Mouse (Mus musculus) liver, embryonic 11.5 days (tissue): ENCODE results near the gene Havcr1. TPM values are rescaled to one million over a fixed set of nuclear protein-coding genes. Genes with fewer than 3 reads are reported as not detected.

Experiments
- ATAC-seq: fragments of 200-750 bp; cut with Nextera tagmentation; replicated peaks from 2 replicates; pipeline ENCODE4 v1.8.0; 2017; ENCODE audit warnings: moderate number of reproducible peaks, mild to moderate bottlenecking, moderate TSS enrichment, moderate library complexity; ENCODE audit not compliant: low FRiP score
- DNase-seq: peaks from one replicate; pipeline ENCODE4 v3.0.0-alpha.2; 2017; ENCODE audit warnings: low spot score
- H3K27ac ChIP-seq: fragments of 300-500 bp; sonication (generic); 2 replicates; pipeline ENCODE4 v1.5.1; 2014; ENCODE audit warnings: mild to moderate bottlenecking, low read depth, low read length, control low read depth
- H3K27me3 ChIP-seq: fragments of 300-500 bp; sonication (generic); replicated peaks from 2 replicates; pipeline ENCODE4 v1.6.1; 2014; ENCODE audit warnings: low read length, mixed read lengths; ENCODE audit not compliant: control insufficient read depth, insufficient read depth
- H3K36me3 ChIP-seq: fragments of 300-500 bp; sonication (generic); 2 replicates; pipeline ENCODE4 v1.6.1; 2014; ENCODE audit warnings: mild to moderate bottlenecking, low read length, moderate library complexity, mixed read lengths; ENCODE audit not compliant: control insufficient read depth, insufficient read depth
- H3K4me1 ChIP-seq: fragments of 300-500 bp; sonication (generic); replicated peaks from 2 replicates; pipeline ENCODE4 v1.6.1; 2014; ENCODE audit warnings: low read length, mixed read lengths; ENCODE audit not compliant: control insufficient read depth, insufficient read depth
- H3K4me2 ChIP-seq: fragments of 300-500 bp; sonication (generic); 2 replicates; pipeline ENCODE4 v1.6.1; 2014; ENCODE audit warnings: mild to moderate bottlenecking, control low read depth, moderate library complexity
- H3K4me3 ChIP-seq: fragments of 300-500 bp; sonication (generic); 2 replicates; pipeline ENCODE4 v1.5.1; 2014; ENCODE audit warnings: low read depth, low read length, control low read depth
- H3K9ac ChIP-seq: fragments of 300-500 bp; sonication (generic); 2 replicates; pipeline ENCODE4 v1.6.1; 2014; ENCODE audit warnings: low read depth, low read length, control low read depth
- H3K9me3 ChIP-seq: fragments of 300-500 bp; sonication (generic); 2 replicates; pipeline ENCODE4 v1.6.1; 2016; ENCODE audit warnings: low read length, inconsistent platforms, mixed read lengths; ENCODE audit not compliant: control insufficient read depth
- WGBS: fragments of 180-500 bp; shearing (Covaris S2); extraction: QIAGEN DNeasy Blood & Tissue Kit; methylation state at CpG from one replicate; pipeline ENCODE4 v1.1.7; 2014; 5-methylcytosine and 5-hydroxymethylcytosine counted together
- polyA plus RNA-seq: library from polyadenylated mRNA; unstranded; fragments of >200 nt; fragmentation: Nextera tagmentation; extraction: Ambion mirVana; gene quantifications from 2 replicates; pipeline ENCODE4 v1.2.1, GENCODE M21; 2014

The Havcr1 gene
- polyA plus RNA-seq, 1 experiment from 2014 or later, result 0.22 TPM

- H3K9me3 ChIP-seq, result no peaks in the 10 kb centered on the region
- no peaks in the 10 kb centered on the region for H3K4me1 ChIP-seq
- no peak overlapping the region for H3K27ac ChIP-seq
- no peaks in the 10 kb centered on the region for H3K27me3 ChIP-seq
- WGBS, result 70% methylated on average over 3 of the region's 3 CpGs
- H3K4me3 ChIP-seq, result no peak overlapping the region
- H3K36me3 ChIP-seq, result no peaks in the 10 kb centered on the region
- H3K9ac ChIP-seq, result no peak overlapping the region
- ATAC-seq (no peak), DNase-seq (no peak)
- no peak overlapping the region for H3K4me2 ChIP-seq
Measured at GRCm38 (mm10) chr11:46776879-46777278, 42.0 kb downstream of the Havcr1 start.

DNA sequence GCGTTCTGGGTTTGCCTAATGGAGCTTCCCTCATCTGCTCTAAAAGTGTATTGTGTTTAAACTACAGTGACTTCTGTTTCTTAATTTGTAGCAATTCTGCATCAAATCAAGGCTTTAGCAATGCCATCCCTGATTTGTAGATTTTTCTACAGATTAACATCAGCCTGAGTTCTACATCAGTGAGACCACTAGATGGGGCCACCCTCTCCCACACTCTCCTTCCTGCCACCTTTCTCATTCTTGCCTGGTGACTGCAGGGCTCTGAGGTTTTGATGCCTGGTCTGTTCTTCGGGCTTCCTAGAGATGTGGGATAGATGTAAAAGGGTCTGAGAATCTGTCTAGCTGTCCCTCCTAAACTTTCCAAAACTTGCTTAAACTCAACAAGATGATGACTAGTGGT lies 44.9 kb downstream of the Havcr1 start:
- Histone ChIP-seq H3K4me3 (no peak overlapping the region), H3K27ac (no peak overlapping the region), H3K4me2 (no peak overlapping the region), H3K9ac (no peak overlapping the region), H3K36me3 (no peaks in the 10 kb centered on the region), H3K4me1 (no peaks in the 10 kb centered on the region), H3K9me3 (no peaks in the 10 kb centered on the region), H3K27me3 (no peaks in the 10 kb centered on the region)
- DNase-seq (no peak), ATAC-seq (no peak)
- 72% methylated on average over 2 of the region's 2 CpGs for WGBS

DNA sequence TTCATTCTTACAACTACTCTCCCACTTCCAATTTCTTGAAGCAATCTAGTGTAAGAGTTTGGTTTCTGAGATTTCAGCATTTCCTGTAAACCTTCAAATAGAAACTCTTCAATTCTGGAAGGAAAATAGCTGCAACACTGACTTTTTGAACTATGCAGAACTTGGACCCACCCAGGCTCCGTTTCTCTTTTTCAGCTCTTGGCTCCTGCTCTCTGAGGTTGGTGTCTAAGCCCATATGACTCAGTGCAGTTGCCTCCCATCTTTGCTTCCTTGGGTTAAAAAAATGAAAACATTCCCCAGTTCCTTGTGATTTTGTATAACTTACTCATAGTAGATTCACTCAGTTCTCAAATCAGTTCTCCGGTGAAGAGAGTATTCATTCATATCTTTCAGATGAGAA lies 69.6 kb downstream of the Havcr1 start:
- WGBS, result 82% methylated on average over 2 of the region's 2 CpGs
- Histone ChIP-seq H3K27ac (no peak overlapping the region), H3K4me2 (no peak overlapping the region), H3K9ac (no peak overlapping the region), H3K4me1 (no peaks in the 10 kb centered on the region), H3K36me3 (no peaks in the 10 kb centered on the region), H3K27me3 (no peaks in the 10 kb centered on the region), H3K4me3 (no peak overlapping the region), H3K9me3 (no peaks in the 10 kb centered on the region)
- DNase-seq (no peak), ATAC-seq (no peak)

DNA sequence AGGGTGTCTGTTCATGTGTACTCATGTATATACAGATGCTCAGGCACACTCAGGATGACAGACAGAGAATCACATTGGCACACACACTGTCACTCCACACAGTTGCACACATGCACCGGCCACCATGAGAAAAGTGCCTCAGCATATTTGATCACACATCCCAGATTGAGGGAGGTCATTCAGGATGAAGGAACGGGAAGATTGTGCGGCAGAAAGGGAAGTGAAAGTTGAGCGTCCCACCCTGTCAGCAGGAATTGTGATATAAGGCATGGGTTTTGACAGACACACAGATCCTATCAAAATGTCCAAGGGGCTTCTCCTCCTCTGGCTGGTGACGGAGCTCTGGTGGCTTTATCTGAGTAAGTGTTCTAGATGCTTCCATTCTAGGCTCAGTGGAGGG lies 75.6 kb downstream of the Havcr1 start, which contains the start of gene Timd4:
Timd4 (plus strand) TSS at position 290 of the 400 bp plus-strand sequence.
- Histone ChIP-seq H3K36me3 (no peaks in the 10 kb centered on the region), H3K9ac (no peak within 1 kb of the TSS), H3K9me3 (no peaks in the 10 kb centered on the region), H3K27ac (no peak within 1 kb of the TSS), H3K4me1 (no peaks in the 10 kb centered on the region), H3K27me3 (no peaks in the 10 kb centered on the region), H3K4me2 (no peak within 1 kb of the TSS), H3K4me3 (no peak within 1 kb of the TSS)
- 70% methylated on average over 5 of the region's 5 CpGs for WGBS
- ATAC-seq (no peak), DNase-seq (no peak)

DNA sequence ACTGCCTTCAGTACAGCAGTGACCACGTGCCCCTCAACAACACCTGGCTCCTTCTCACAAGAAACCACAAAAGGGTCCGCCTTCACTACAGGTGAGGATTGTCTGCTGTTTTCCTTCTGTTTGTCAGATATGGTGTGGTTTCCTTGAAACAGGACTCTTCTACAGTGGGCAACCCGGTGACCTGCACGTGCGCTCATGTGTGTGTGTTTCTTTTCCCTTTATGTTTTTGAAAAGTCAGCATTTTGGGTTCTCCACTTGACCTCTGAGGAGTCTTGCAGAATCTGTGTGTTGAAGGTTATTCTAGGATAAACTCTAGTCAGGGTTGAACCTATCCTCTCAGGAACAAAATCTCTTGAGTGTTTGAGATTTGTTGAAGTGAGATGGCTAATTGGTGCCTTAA lies 82.8 kb downstream of the Havcr1 start:
- no peaks in the 10 kb centered on the region for H3K36me3 ChIP-seq
- no peaks in the 10 kb centered on the region for H3K27me3 ChIP-seq
- H3K9ac ChIP-seq, result no peak overlapping the region
- H3K9me3 ChIP-seq, result no peaks in the 10 kb centered on the region
- H3K4me3 ChIP-seq, result no peak overlapping the region
- H3K4me1 ChIP-seq, result no peaks in the 10 kb centered on the region
- no peak for DNase-seq
- no peak overlapping the region for H3K27ac ChIP-seq
- ATAC-seq, result no peak
- no peak overlapping the region for H3K4me2 ChIP-seq
- 82% methylated on average over 5 of the region's 5 CpGs for WGBS

GRCm38 (mm10) chr11:46819930-46820329 lies 85.0 kb downstream of the Havcr1 start:
- no peaks in the 10 kb centered on the region for H3K4me1 ChIP-seq
- no peak overlapping the region for H3K9ac ChIP-seq
- no peaks in the 10 kb centered on the region for H3K36me3 ChIP-seq
- no peak for DNase-seq
- no peak overlapping the region for H3K4me2 ChIP-seq
- no peak overlapping the region for H3K27ac ChIP-seq
- no peaks in the 10 kb centered on the region for H3K27me3 ChIP-seq
- H3K4me3 ChIP-seq, result no peak overlapping the region
- ATAC-seq, result no peak
- no peaks in the 10 kb centered on the region for H3K9me3 ChIP-seq
- 30% methylated on average over 4 of the region's 4 CpGs for WGBS

Other genes with a start within 250 kb of the Havcr1 start
- not detected in 2 replicates for gene Gm12169, start 210.9 kb upstream of the Havcr1 start, polyA plus RNA-seq
- gene BC053393, start 163.5 kb upstream of the Havcr1 start, polyA plus RNA-seq, result not detected in 2 replicates
- not detected in 2 replicates for gene Dppa1, start 105.8 kb upstream of the Havcr1 start, polyA plus RNA-seq
- gene Timd2, start 28.0 kb upstream of the Havcr1 start, polyA plus RNA-seq, result 4.8 and 6.7 TPM in 2 replicates
- gene Timd4, start 75.7 kb downstream of the Havcr1 start, polyA plus RNA-seq, result 6.6 and 6.8 TPM in 2 replicates